Mouse (Mus musculus): ENCODE data around the gene Adgre5. TPM values are rescaled to one million over a fixed set of nuclear protein-coding genes. Genes with fewer than 3 reads are reported as not detected.

The Adgre5 gene
- 24.6 and 26.4 TPM in 2 replicates for polyA plus RNA-seq (2014; fragmentation: Nextera tagmentation; extraction: Ambion mirVana)

DNA sequence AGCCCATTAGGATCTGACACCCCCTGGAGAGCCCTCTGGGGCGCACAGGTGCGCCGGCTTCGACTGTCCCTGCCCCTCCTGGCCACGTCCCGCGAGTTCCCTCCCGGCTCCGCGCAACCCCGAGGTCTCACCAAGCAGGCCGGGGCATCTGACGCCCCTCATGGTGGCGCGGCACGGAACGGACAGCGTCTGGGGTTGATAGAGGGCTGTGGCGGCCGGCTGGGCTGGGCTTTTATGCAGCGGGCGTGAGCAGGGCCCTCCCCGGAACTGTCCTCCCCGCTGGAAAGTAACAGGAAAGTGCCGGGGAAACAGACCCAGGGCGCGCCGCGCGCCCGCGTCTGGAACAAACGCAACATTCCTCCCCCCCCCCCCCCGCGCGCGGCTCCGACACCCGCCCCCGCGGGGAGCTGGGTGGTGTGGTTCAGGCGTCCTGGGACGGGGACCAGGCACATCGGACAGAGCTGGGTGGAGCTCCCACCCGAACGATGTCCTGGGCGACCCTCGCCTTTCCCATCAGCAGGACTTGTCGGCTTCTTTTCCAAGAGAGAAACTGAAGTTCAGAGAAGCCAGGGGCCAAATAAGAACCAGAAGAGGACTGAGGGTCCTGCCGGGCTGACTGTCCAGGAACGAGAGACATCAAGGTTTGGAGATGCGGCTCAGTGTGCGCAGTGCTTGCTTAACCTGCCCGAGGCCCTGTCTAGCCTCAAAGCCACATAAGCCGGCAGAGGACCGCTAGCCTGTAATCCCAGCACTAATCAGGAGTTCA is at the start of gene Adgre5:
Adgre5 (minus strand) TSS at position 351 of the 766 bp plus-strand sequence.
- Histone ChIP-seq H3K27ac (replicated peaks; ENCODE audit: low read depth, low read length) (peak within 1 kb of the TSS; percentile 59; the same call in 1 of the 2 replicates), H3K9ac (ENCODE audit: low read length) (peak within 1 kb of the TSS; percentile 81), H3K4me3 (ENCODE audit: low read depth, low read length) (peak within 1 kb of the TSS; percentile 45), H3K27me3 (ENCODE audit: control insufficient read depth, insufficient read depth, low read length) (no peaks in the 10 kb centered on the region), H3K4me1 (ENCODE audit: control insufficient read depth, insufficient read depth, low read length) (peaks cover 21% of the 10 kb centered on the region), H3K36me3 (ENCODE audit: control insufficient read depth, insufficient read depth, low read length) (no peaks in the 10 kb centered on the region), H3K4me2 (ENCODE audit: low read depth, severe bottlenecking) (peak within 1 kb of the TSS; percentile 76), H3K9me3 (ENCODE audit: control insufficient read depth, low read length) (no peaks in the 10 kb centered on the region)
- under 1% methylated on average over 47 of the region's 56 CpGs for WGBS
- ATAC-seq (ENCODE audit: insufficient number of reproducible peaks, low FRiP score, low TSS enrichment, low read depth) (peak; percentile 60), DNase-seq (ENCODE audit: low spot score) (peak; percentile 76)

DNA sequence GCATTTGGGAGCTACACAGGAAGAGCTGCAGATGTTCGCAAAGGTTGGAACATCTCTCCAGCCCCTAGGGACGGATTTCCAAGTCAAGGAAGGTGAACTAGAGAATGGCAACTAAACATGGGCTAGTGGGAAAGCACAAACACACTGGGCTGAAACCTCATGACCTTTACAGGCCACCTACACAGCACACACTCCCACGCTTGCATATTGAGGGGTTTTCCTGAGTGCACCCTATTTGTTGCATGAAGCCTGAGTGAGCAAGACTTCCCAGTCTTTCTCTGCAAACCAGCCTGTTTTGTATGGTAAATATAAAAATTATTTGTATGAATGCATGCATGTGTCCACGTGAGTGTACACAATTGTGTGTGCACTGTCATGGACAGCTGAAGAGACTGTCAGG is 48.7 kb upstream of the Adgre5 start:
- no peaks in the 10 kb centered on the region for H3K36me3 ChIP-seq (ENCODE audit: control insufficient read depth, insufficient read depth, low read length)
- no peak overlapping the region for H3K27ac ChIP-seq (replicated peaks; ENCODE audit: low read depth, low read length)
- no peaks in the 10 kb centered on the region for H3K9me3 ChIP-seq (ENCODE audit: control insufficient read depth, low read length)
- DNase-seq (ENCODE audit: low spot score) (no peak), ATAC-seq (ENCODE audit: insufficient number of reproducible peaks, low FRiP score, low TSS enrichment, low read depth) (no peak)
- WGBS: 75% methylated on average over 4 of the region's 4 CpGs
- H3K27me3 ChIP-seq (ENCODE audit: control insufficient read depth, insufficient read depth, low read length): no peaks in the 10 kb centered on the region
- no peak overlapping the region for H3K4me3 ChIP-seq (ENCODE audit: low read depth, low read length)
- H3K4me2 ChIP-seq (ENCODE audit: low read depth, severe bottlenecking): no peak overlapping the region
- H3K4me1 ChIP-seq (ENCODE audit: control insufficient read depth, insufficient read depth, low read length): no peaks in the 10 kb centered on the region
- no peak overlapping the region for H3K9ac ChIP-seq (ENCODE audit: low read length)

DNA sequence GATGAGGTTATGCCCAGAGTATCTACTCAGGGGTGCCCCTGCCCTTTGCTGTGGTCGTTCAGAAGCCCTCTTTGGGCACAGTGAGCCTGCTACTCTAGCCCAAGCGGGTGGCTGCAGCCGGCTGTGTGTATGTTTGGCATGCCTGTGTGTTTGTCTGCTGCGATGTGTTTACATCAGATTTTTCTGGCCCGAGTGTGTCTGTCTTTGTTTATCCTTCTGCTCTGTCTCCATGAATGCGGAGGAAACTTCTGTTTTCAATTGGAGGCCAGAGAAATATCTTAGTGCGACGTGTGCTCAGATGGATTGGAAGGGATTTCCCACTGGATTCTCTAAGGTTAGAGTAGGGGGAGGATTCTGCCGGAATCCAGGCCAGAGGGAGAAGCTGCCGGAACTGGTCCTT is 43.9 kb upstream of the Adgre5 start:
- H3K9ac ChIP-seq (ENCODE audit: low read length): no peak overlapping the region
- no peak overlapping the region for H3K27ac ChIP-seq (replicated peaks; ENCODE audit: low read depth, low read length)
- no peaks in the 10 kb centered on the region for H3K4me1 ChIP-seq (ENCODE audit: control insufficient read depth, insufficient read depth, low read length)
- H3K27me3 ChIP-seq (ENCODE audit: control insufficient read depth, insufficient read depth, low read length): no peaks in the 10 kb centered on the region
- H3K4me2 ChIP-seq (ENCODE audit: low read depth, severe bottlenecking): no peak overlapping the region
- ATAC-seq (ENCODE audit: insufficient number of reproducible peaks, low FRiP score, low TSS enrichment, low read depth): no peak
- no peak for DNase-seq (ENCODE audit: low spot score)
- no peaks in the 10 kb centered on the region for H3K9me3 ChIP-seq (ENCODE audit: control insufficient read depth, low read length)
- H3K4me3 ChIP-seq (ENCODE audit: low read depth, low read length): no peak overlapping the region
- WGBS: 64% methylated on average over 10 of the region's 10 CpGs
- H3K36me3 ChIP-seq (ENCODE audit: control insufficient read depth, insufficient read depth, low read length): no peaks in the 10 kb centered on the region

DNA sequence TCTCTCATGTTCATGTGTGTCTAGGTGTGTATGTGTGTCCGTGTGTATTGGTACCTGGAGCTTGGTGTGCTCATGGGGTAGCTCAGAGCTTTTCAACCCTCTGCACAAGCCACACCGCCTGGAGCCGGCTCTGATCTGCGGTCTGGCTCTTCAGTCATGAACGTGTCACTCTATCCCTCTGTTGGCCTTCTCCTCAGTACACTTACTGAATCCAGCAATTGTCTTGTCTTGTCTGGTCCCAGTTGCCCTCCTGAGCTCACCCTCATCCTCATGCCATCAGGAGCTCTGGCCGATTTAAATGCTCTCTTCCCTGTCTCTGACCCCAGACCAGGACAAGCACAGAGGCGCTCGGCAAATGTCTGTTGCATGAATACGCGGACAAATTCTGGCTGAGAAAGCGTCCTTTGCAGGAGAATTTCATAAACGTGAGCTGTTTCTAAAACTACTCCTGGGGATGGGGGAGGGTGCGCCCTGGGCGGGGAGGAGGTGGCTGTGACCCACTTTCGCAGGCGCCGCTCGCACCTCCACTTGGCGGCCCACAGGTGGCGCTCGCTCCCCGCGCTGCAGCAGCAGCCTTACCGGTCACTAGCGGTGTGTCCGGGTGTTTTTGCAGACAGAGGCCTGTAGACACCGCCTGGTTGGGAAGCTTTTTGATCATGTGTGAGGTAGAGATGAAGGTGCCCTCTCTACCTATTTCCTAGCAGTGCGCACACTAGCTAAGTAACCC is 41.9 kb upstream of the Adgre5 start:
- H3K9me3 ChIP-seq (ENCODE audit: control insufficient read depth, low read length): no peaks in the 10 kb centered on the region
- no peaks in the 10 kb centered on the region for H3K27me3 ChIP-seq (ENCODE audit: control insufficient read depth, insufficient read depth, low read length)
- no peak overlapping the region for H3K9ac ChIP-seq (ENCODE audit: low read length)
- no peak overlapping the region for H3K4me3 ChIP-seq (ENCODE audit: low read depth, low read length)
- H3K4me2 ChIP-seq (ENCODE audit: low read depth, severe bottlenecking): peak overlapping the region; percentile 22; the same call in 1 of the 2 replicates
- H3K36me3 ChIP-seq (ENCODE audit: control insufficient read depth, insufficient read depth, low read length): no peaks in the 10 kb centered on the region
- 16% methylated on average over 28 of the region's 28 CpGs for WGBS
- no peaks in the 10 kb centered on the region for H3K4me1 ChIP-seq (ENCODE audit: control insufficient read depth, insufficient read depth, low read length)
- peak; percentile 88 for DNase-seq (ENCODE audit: low spot score)
- H3K27ac ChIP-seq (replicated peaks; ENCODE audit: low read depth, low read length): no peak overlapping the region
- peak; percentile 87; the same call in 1 of the 2 replicates for ATAC-seq (ENCODE audit: insufficient number of reproducible peaks, low FRiP score, low TSS enrichment, low read depth)

DNA sequence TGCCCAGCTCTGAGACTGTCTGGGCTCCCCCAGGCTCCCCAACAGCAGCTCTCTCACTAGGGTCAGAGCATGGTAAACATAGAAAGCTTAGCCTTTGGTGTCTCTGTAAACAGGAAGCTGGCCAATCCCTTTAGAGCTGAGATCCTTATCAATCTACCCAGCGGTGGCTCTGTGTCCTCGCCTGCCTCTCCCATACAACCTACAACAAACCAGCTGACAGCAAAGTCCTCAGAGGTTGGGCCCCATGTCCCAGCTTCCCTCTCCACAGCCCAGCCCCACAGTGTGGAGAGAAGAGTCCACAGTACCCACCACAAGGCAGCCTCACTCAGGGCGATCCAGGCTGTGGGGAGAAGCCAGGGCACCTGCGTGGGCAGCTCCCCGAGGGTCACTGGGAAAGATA is 38.5 kb upstream of the Adgre5 start:
- ATAC-seq (ENCODE audit: insufficient number of reproducible peaks, low FRiP score, low TSS enrichment, low read depth) (no peak), DNase-seq (ENCODE audit: low spot score) (no peak)
- Histone ChIP-seq H3K27ac (replicated peaks; ENCODE audit: low read depth, low read length) (no peak overlapping the region), H3K27me3 (ENCODE audit: control insufficient read depth, insufficient read depth, low read length) (0 out of 2 replicates have a peak, but pooled peaks cover 3% of the 10 kb centered on the region), H3K4me2 (ENCODE audit: low read depth, severe bottlenecking) (no peak overlapping the region), H3K9me3 (ENCODE audit: control insufficient read depth, low read length) (no peaks in the 10 kb centered on the region), H3K36me3 (ENCODE audit: control insufficient read depth, insufficient read depth, low read length) (no peaks in the 10 kb centered on the region), H3K4me3 (ENCODE audit: low read depth, low read length) (no peak overlapping the region), H3K4me1 (ENCODE audit: control insufficient read depth, insufficient read depth, low read length) (no peaks in the 10 kb centered on the region), H3K9ac (ENCODE audit: low read length) (no peak overlapping the region)
- WGBS: 45% methylated on average over 5 of the region's 5 CpGs

DNA sequence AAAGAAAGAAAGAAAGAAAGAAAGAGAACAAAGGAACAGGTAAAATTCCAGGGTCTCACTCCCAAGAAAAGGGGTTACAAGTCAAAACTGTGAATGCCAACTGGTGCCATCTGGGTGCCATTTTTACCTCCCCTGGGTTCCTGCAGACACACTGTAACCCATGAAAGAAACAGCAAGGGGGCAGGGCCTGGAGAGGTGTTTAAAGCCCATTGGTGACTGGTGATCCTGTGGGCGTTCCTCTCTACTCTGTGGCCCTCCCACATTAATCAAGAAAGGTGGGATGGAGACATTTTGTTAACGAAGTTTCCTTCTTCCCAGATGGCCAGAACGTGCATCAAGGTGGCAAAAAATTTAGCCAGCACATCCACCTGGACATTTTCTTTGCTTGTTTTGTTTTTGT is 36.9 kb upstream of the Adgre5 start:
- Histone ChIP-seq H3K4me3 (ENCODE audit: low read depth, low read length) (no peak overlapping the region), H3K36me3 (ENCODE audit: control insufficient read depth, insufficient read depth, low read length) (no peaks in the 10 kb centered on the region), H3K9me3 (ENCODE audit: control insufficient read depth, low read length) (no peaks in the 10 kb centered on the region), H3K9ac (ENCODE audit: low read length) (no peak overlapping the region), H3K27me3 (ENCODE audit: control insufficient read depth, insufficient read depth, low read length) (0 out of 2 replicates have a peak, but pooled peaks cover 3% of the 10 kb centered on the region), H3K27ac (replicated peaks; ENCODE audit: low read depth, low read length) (no peak overlapping the region), H3K4me2 (ENCODE audit: low read depth, severe bottlenecking) (no peak overlapping the region), H3K4me1 (ENCODE audit: control insufficient read depth, insufficient read depth, low read length) (no peaks in the 10 kb centered on the region)
- ATAC-seq (ENCODE audit: insufficient number of reproducible peaks, low FRiP score, low TSS enrichment, low read depth): no peak
- no peak for DNase-seq (ENCODE audit: low spot score)
- 73% methylated on average over 3 of the region's 3 CpGs for WGBS

DNA sequence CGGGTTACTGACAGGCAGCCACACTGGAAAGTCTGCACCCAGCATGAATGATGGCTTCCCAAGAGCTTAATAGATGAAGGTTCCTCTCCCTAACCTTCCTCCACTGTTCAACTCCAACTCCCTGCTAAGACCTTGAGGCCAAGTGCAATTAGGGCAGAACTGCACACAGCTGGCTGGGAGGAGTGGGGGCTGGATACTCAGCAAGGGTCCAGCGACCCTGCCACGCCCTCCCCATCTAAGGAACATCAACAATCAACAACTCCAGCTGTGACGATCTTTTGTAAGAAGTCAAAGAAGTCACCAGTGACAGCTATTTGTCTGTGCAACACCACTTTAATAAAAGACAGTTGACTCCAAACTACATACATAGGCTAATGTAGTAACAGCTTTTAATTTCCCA is 35.5 kb upstream of the Adgre5 start:
- ATAC-seq (ENCODE audit: insufficient number of reproducible peaks, low FRiP score, low TSS enrichment, low read depth): no peak
- DNase-seq (ENCODE audit: low spot score): no peak
- no peak overlapping the region for H3K4me3 ChIP-seq (ENCODE audit: low read depth, low read length)
- no peaks in the 10 kb centered on the region for H3K9me3 ChIP-seq (ENCODE audit: control insufficient read depth, low read length)
- no peak overlapping the region for H3K27ac ChIP-seq (replicated peaks; ENCODE audit: low read depth, low read length)
- peaks cover 2% of the 10 kb centered on the region; the same call in 1 of the 2 replicates for H3K4me1 ChIP-seq (ENCODE audit: control insufficient read depth, insufficient read depth, low read length)
- 0 out of 2 replicates have a peak, but pooled peaks cover 3% of the 10 kb centered on the region for H3K27me3 ChIP-seq (ENCODE audit: control insufficient read depth, insufficient read depth, low read length)
- WGBS: 44% methylated on average over 4 of the region's 4 CpGs
- no peak overlapping the region for H3K4me2 ChIP-seq (ENCODE audit: low read depth, severe bottlenecking)
- no peak overlapping the region for H3K9ac ChIP-seq (ENCODE audit: low read length)
- no peaks in the 10 kb centered on the region for H3K36me3 ChIP-seq (ENCODE audit: control insufficient read depth, insufficient read depth, low read length)

DNA sequence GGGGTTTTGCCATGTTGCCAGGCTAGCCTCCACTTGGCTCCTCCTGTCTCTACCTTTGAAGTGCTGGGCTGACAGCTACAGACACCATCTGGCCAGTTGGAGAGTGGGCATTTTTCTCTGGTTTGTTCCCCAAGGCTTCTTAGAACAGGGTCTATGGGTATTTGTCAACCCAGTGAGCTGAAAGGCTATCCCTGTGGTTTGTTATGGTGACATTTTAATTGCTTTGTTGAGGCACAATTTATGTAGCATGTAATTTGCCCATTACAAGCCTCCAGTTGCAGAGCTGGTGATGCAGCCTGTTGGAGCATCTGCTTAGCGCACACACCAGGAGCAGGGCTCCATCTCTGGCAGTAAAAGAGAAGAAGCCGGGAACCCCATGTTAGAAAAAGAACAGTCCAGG is 33.1 kb upstream of the Adgre5 start:
- no peak for ATAC-seq (ENCODE audit: insufficient number of reproducible peaks, low FRiP score, low TSS enrichment, low read depth)
- Histone ChIP-seq H3K27ac (replicated peaks; ENCODE audit: low read depth, low read length) (no peak overlapping the region), H3K9me3 (ENCODE audit: control insufficient read depth, low read length) (no peaks in the 10 kb centered on the region), H3K4me3 (ENCODE audit: low read depth, low read length) (no peak overlapping the region), H3K4me2 (ENCODE audit: low read depth, severe bottlenecking) (no peak overlapping the region), H3K27me3 (ENCODE audit: control insufficient read depth, insufficient read depth, low read length) (0 out of 2 replicates have a peak, but pooled peaks cover 3% of the 10 kb centered on the region), H3K36me3 (ENCODE audit: control insufficient read depth, insufficient read depth, low read length) (no peaks in the 10 kb centered on the region), H3K9ac (ENCODE audit: low read length) (no peak overlapping the region), H3K4me1 (ENCODE audit: control insufficient read depth, insufficient read depth, low read length) (peaks cover 3% of the 10 kb centered on the region; the same call in 1 of the 2 replicates)
- no peak for DNase-seq (ENCODE audit: low spot score)
- WGBS: 39% methylated on average over 2 of the region's 2 CpGs
